Mouse (Mus musculus) spleen, adult 12 weeks (tissue): ENCODE measurements around the gene Bnc2.

Experiments
- DNase-seq: peaks from one replicate; pipeline ENCODE4 v3.0.0; 2022; ENCODE audit warnings: low spot score

The Bnc2 gene

DNA sequence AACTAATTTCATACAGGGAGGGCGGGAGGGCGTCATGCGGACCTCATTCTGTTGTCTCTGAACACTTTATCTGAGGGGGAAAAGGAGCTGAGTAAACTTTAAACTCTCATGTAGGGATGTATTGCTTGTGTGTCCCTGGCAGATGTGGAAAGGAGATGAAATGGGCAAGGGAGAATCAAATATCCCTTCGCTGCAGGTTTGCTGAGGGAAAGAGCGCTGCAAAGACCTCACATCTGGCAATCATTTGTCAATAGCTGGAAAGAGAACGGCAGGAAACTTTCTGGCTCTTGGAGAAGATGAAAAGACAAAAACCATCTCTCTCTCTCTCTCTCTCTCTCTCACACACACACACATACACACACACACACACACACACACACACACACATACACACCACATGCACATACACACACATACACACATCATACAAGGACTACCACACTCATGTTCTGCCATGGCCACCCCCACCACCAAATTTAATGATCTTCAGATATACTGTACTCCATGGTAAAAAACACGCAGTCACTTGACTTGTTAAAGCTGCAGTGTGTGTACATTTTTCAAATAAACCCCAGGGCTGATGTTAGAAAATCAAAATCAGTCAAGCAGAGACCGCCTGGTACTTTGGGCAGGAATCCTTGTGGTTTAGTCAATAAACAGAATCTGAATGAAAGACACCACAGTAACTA is 172.3 kb downstream of the Bnc2 start:
- DNase-seq: no peak

DNA sequence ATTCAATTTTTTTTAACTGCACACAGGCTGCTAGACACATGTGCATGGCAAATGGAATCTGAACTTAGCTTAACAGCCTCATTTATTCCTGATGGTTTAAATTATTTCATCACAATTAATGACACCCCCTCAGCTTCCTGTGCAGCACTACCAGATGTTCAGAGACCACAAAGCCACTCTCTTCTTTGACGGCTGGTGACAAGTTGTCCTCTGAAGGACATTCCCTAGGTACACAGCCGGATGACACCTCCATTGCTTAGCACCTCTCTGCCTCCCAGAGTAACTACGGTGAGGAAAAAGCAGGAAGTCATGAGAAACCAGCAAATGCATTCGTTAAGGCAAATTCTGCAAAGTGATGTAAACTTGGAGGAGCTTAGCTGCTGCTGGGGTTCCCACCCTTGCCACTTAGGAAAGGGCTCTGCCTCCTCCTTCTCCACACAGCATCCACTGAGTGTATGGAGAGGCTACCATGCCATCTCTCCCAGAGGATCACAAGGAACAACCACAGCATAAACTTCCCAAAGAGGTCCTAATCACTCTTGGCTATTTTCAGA is 174.2 kb downstream of the Bnc2 start:
- DNase-seq: no peak

DNA sequence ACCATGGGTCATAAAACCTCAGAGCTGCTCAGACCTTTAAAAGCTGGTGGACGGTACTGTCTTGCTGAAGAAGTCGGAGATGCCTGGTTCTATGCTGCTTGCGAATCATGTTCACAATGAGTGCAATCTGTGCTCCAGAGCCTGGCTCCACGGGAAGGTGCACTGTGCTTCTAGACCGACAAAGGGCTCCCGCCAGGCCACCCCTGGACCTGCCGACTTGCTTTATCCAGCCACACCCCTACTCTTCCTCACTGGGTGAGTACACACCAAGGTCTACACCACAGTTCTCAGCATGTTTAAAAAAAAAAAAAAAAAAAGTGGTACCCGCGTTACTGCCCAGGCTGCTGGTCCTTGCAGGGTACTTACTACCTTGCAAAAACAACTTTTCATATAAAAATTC is 174.8 kb downstream of the Bnc2 start:
- DNase-seq: no peak

DNA sequence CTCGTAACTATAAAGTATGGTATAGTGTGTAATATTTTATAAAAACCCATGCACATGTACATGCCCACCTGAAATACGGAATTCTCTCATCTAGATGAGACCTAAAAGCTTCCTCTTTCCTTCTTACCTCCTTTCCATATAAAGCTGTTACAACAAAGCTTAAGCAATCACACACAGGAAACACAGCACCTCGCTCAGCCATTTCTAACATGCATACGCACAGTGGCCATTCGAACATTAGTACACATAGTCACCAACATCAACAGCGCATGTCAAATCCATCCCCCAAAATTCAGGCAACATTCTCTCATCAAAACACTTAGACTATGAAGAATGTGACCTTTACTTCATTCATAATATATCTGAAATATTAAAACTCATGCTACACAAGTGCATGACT is 176.6 kb downstream of the Bnc2 start:
- DNase-seq: no peak

DNA sequence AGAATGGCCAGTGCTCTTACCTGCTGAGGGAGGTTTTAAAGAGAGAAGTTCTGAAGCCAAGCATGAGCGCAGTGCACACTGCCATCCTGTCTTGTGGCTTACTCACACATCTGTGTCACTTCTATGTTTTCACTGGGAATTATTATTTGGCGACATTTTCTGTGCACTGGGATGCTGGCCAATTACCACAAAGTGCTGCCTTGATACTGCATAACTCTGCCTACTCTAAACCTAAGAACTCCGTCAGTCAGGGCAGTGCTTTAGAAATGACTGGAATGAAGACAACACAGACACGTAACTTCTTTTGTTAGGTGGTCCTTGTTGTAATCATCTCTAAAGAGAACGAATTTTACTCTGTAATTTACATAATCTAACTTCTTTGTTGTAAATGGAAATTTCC is 186.8 kb downstream of the Bnc2 start:
- no peak for DNase-seq

DNA sequence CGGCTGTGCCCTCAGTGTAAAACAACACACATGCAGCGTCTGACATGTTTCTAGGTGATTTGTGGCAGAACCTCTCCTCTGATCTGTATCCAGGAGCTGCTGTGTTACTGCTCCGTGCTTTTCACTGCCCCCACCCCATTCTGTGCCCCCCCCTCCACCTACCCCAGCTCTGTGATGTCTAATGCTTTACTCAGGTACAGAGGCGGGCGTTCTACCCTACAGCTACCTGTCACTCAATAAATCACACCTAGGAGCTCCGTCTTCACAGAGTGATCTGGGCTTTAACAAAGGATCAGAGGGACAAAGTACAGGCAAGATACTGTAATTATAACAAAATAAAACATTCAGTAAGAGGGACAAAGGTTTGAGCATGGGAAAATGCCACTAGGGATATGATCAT is 192.4 kb downstream of the Bnc2 start:
- no peak for DNase-seq

DNA sequence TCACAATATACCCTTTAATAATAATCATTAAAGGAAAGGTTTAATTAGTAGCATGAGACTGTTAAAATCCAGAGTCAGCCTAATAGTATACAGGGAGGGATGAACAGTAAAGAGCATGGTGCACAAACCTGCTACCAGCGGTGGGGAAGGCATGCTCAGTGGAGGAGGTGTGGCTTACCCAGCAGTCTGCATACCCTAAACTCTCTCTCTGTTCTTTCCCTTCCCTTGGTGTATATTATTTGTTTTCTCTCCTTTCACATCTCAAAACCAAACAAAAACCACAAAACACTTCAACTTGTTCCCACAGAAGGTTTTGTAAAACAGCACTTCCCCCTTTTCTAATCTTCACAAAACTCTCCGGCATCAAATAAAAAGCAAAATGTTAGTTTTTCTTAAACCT is 202.4 kb downstream of the Bnc2 start:
- no peak for DNase-seq

DNA sequence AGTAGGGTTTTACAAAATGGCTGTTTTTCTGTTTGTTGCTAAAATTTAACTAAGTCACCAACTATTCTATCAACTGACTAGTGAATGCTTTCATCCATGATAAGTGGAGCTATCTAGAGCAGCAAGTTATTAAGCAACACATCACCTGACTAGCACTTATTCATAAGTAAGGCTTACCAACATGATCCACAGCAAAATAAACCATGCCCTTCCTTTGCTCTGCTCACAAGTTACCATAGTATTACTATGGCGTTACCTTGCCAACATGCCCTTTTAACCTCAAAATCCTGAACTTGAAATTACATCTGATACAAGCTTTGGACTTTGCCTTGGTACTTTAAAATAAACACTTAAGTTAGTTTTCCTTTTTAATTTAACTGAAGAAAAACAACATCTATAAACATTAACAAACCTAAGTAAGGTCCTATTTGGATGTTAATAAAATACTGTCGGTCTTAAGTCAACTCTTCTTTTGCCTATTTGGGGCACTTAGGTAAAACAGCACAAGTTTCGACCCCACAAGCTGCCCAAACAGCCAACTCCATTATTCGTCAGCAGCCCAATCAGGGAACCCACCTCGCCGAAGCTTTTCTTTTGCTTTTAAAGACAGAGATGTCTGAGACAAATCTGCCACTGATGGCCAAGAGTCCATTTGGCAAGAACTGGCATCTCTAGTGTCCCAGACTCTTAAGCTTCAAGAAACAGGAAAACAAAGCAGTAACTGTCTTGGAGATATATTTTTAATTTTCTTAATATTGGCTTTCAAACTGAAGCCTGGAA is 204.8 kb downstream of the Bnc2 start:
- no peak for DNase-seq

DNA sequence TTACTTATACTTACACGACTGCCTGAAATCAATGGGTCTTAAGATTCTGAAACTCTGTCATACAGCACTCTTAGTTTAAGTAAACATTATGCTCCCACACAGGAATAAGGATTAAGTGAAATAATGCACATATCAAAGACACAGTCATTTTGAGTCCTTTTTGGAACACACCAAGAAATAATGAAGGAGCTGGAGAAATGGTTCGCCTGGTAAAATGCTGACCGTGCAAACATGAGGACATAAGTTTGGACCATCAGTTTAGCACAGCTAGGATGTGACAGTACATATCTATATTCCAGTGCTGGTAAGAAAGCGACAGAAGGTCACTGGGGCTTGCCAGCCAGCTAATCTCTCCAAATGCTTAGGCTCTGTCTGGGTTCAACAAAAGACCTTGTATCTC is 205.7 kb downstream of the Bnc2 start:
- no peak for DNase-seq

DNA sequence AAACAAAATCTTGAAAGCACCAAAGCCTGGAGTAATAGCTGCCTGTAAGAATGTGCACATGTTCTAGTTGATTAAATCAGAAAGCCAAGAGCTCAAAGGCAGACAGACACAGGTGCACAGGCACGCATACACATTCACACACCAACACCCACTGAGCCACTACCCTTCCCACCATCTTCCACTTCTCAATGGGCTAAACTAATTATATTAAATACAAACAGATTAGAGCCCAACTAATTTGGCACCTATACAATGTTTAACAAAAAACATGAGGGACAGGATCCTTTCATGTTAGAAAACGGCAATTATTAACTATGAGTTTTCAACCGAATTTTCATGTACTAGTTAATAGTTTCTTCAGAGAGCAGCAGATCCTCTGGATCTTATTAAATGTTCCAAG is 207.4 kb downstream of the Bnc2 start:
- no peak for DNase-seq

DNA sequence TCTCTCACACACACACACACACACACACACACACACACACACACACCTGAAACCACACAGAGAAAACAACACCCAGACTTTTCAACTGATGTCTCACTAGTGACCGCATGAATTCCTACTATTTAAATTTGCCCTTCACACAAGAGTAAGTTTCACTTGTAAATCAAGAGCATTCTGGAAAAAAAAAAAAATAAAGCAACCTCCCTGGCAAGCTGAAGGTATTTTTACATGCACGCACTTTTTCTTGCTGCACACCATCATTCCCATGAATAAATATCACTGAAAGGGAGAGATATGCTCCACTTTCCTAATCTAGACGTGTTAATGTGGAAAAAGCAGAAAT is 216.9 kb downstream of the Bnc2 start:
- no peak for DNase-seq

DNA sequence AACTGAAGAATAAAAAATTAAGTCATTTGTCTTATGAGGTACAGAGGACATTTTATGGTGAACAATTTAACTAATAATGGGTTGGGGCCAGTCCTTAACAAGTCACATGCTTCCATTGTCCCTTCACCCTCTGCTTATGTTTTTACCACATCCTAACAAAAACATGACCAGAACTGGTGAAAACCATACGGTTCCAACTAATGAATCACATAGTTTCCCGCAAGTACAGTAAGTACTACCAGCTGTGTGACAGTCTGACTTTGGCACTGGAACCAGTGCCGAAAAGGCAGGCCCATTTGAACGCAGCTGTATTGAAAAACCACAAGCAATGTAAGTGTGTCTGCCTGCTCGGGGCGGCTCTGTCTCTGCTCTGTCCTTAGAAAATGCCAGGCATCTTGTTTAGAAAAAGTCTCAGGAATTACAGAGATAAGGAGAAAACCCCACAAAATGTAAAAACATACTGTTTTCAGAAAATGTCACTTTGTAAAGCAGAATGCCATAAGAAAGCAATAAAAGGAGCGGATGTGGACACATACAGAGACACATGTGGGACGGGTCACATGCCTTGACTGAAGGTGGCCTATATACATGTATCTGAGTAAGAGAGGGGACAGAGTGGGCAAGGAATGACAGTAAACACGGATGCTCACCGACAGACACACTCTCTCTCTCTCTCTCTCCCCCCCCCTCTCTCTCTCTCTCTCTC is 217.4 kb downstream of the Bnc2 start:
- DNase-seq: no peak

DNA sequence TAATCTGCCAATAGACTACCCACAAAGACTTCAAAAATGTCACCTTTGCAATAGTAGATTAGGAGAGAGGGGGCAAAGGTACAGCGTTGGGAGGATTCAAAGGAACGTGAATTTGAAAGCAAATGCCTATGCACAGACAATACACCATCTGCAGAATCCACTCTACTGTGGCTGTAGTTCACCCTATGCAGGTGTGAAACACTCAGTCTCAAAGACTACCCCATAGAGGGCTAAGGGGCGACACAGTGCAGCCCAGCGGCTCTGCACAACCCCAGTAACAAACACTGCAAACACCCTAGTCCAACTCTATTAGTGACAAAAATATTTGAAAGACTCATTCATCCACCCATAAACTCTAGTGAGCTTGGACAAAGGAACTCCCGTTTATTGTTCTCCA is 218.2 kb downstream of the Bnc2 start:
- no peak for DNase-seq

DNA sequence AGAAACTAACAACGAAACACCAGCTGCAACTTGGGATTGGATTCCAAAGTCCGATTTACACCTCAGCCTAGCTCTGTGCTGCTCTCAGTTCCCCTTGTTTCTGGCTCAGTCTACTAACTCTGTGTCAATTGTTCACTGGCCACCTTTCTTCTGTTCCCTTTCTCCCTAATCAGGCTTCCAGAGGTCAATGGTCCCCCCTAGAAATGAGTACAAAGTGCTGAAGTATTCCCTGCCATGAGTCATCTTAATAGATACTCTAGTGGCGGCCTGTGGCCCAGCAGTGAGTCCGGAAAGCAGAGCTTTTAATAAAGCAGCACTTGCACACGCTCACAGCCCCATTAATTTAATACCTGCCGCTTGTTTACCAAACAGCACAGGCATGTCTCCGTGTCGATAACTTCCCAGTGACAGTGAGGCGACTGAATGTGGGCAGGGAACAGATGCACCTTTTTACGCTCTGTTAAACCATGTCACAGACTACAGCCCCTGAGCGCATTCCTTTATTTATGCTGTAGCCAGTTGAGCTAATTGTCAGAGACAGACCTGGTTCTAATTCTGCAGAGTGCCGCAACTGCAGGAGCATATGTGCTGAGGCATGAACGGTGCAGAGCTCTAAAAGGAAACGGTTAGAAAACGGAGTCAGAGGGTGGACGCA is 218.8 kb downstream of the Bnc2 start:
- no peak for DNase-seq

DNA sequence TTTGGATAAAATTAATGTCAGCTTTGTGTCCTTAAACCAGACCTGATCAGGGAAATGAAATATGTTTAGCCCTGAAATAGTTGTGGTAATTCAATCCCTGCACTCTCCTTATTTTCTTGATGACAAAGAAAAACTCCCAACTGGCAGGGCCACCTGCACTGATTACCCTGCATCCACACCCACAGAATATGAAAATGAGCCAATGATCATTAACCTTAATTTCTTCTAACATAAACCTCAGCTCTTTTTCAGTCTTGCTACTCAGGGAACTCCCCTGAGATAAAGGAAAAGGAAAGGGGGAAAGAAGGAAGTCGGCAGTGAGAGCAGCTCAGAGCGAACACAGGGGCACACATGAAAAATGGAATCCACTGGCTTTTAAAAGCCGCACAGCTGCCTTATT is 220.6 kb downstream of the Bnc2 start:
- DNase-seq: no peak

DNA sequence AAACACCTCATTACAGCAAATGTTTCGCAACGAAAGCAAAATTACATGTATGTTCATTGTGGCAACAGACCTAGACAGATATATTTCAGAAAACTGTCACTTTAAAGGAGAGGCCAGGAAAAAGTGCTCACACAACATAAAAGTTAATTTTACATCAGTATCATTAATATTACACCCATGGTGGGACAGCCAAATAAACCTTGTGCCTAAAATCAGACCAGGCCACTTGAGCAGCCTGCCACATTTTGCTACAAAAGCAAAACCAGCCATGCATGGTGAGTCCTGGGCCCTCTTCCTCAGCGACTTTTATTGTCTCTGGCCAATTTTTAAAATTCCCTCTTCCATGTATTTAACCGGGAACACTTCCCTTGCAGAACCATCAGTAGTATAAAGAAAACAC is 221.5 kb downstream of the Bnc2 start:
- DNase-seq: no peak

DNA sequence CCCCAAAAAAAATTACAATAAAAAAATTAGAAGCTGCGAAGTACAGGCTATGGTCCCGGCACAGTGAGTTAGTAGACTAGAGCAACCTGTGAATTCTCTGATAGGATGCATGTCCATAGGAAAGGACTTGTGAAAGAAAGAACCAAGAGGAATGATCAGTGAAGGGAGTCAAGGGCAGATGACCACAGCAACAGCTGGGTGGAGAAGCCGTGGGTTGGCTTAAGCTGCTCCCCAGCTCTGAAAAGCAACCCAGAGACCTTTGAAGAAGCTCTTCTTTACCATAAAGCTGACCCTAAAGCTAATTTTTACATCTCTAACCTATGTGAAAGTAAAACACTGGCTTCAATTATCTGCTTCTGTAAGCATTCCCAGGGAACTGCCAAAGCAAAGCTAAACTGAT is 222.4 kb downstream of the Bnc2 start:
- DNase-seq: no peak

DNA sequence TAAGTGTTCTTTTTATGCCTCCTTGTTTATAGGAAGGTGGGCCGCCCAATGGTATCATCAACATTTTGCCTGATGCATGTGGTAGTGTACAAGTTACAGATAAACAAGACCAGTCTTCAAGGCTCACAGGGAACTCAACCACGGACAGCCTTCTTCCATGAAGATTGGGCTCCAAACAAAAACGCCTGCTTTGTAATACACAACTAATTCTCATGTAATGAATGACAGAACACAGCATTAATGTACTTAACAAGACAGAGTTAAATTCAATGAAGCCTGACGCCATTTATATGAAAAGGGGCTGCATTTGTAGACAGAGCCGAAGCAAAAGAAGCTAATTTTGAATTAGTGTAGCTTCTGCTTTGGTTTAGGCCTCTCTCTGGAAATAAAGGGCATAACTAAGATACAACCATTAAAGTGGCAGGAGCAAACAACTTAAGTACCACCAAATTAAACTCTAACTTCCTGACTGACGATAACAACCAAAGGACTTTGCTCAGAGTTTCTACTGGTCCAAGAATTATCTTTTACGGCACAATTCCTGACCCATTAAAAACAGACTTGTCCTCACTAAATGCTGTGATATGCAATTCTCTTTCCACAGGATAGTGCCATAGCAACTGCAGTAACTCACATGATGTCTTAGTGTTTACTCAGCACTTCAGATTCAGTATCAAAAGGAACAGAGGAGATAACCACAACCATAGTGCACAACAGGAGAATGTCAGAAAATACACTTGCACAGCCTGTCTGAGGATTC is 225.6 kb downstream of the Bnc2 start:
- no peak for DNase-seq

DNA sequence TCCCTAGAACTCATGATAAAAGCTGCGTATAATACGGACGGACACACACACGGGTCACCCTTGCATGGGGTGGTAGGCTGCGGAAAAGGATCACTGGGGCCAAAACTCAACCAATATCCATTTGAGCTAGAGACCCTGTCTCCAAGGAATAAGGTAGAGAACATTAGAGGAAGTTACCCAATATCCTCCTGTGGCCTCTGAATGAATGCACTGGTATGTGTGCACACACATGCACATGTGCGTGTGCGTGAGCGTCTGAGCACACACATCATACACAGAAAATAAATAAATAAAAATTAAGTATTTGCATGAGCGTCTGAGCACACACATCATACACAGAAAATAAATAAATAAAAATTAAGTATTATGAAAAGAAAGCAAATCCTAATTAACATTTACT is 241.8 kb downstream of the Bnc2 start:
- no peak for DNase-seq

DNA sequence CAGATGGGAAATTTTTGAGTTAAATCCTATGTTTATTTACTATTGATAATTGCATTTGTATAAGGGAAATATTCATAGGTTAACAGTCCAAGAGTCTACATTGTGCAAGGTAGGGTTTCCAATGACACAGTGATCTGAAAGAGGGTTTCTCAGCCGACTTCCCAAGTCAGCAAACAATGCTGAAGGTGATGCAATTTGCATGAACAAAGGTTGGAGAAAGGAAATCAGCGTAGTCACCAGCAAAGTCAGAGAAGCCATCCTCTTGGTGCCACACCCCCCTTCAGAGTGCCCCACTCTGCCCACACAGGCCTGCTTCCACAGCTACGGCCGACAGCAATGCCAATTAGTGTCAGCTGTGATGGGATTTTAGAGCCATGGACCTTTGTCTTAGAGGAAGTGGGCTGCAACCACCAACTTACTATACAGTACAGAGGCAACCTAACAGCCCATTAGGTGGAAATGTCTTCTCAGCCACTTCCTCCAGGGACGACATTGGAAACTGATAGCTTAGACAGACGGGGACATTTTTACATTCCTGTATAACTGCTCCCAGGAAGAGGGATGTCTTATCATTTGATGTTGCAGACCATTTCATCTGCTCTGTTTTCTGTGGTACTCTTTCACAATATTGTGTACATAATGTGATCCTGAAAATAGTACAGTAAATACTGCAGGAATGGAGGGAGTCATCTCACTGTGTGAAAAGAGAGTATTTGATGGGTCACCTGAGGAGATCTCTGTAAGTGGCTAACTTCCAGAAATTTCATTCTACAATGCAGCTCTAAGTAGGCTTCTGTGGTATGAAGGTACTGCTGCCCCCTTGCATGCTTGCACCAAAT is 243.2 kb downstream of the Bnc2 start:
- no peak for DNase-seq

DNA sequence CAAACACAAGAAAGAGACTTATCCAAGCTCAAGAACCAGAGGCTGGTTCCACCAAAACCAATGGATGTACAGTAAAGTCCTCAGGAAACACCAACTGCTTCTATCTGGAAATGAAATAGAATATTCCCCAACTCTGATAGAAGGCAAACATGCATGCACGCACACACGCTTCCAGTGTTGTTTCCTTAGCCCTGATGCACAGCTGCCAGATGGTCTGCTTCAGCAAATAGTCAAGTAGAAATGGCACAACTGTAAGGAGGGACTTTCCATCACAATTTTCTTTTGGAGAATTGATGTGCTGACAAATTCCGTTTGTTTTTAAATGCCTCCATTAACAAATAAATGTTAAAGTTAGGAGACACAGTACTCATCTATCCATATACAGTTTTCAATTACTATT is 247.1 kb downstream of the Bnc2 start:
- DNase-seq: no peak
